Mouse (Mus musculus) heart, adult 11 months (tissue): ENCODE measurements around the gene Kctd3.
A peak's percentile ranks its signal among the peaks of the same experiment; 100 is the strongest.
"Not testable (repeated sequence)": the region's sequence is repeated elsewhere in the genome, so short reads cannot be mapped to it uniquely, and the experiment has no call there.

Source experiments
- DNase-seq: peaks from one replicate; pipeline ENCODE4 v3.0.0; 2022

Gene Kctd3

DNA sequence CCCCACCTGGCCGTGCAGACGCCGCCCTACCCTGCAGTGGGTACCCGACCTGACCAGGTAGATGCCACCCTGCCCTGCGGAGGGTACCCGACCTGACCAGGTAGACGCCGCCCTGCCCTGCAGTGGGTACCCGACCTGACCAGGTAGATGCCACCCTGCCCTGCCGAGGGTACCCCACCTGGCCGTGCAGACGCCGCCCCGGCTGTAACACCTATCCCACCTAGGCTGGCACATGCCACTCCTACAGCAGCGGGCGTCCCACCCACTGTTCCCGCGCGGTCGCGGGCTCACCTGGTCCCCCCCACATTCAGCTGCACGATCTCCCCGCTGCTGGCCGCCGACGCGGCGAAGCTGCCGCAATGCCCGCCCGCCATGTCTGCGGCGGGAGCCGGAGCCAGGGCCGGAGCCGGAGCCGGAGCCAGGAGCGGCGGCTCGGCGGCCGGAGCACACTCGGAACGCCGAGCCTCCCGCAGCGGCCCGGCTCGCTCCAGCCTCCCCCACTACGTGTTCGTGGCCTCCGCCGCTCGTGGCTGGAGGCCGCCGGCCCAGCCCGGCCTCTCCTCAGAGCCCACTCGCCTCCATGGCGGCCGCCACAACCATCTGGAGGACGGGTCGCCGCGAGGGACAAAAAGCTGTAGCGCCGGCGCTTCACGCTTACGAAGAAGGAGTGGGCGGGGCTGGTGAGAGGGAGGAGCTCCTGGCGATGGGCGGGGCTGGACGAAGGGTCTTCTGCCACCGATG lies at the start of gene Kctd3:
Gene Kctd3, minus strand, starts transcription at position 603 of the 741 bp plus-strand sequence.
- DNase-seq: peak; percentile 99

GRCm38 (mm10) chr1:189057425-189057824 lies 49.8 kb upstream of the Kctd3 start:
- DNase-seq: no peak

DNA sequence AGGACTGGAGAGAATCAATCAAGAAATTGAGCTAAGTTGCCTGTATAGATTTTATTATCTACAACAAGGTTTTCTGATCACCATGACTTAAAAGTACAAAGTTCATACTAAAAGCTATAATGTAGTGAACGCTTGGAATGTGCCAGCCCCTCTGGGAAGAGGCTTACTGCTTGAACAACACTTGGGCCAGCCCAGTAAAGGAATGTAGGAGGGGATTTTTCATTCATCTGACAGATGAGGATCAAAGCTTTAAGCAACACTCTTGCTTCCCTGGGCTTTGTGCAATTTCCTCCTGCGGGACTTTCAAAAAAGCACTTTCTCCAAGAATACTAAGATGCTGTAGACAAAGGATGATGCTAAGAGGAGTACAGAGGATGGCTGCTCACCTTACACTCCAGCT lies 48.3 kb upstream of the Kctd3 start:
- no peak for DNase-seq

- peak; percentile 28 for DNase-seq
Observed at GRCm38 (mm10) chr1:189054941-189055551, 47.4 kb upstream of the Kctd3 start.

DNA sequence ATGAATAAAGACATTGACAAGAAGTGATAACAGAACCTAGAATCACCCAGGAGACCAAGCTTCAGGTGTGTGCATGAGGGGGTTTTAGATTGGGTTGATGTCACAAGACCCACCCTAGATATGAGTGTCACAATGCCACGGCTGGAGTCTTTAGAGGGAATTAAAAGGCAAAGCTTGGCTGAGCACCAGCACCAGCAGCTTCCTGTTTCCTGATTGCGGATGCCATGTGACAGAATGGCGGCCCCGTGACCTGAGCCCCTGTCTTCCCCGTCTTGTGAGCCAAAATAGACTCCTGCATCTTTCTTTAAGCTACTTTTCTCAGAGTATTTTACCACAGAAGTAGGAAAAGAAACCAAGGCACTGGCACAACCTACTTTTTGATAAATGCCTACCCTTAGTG lies 46.5 kb upstream of the Kctd3 start:
- peak; percentile 85 for DNase-seq

GRCm38 (mm10) chr1:189052189-189052588 lies 44.5 kb upstream of the Kctd3 start:
- peak; percentile 65 for DNase-seq

DNA sequence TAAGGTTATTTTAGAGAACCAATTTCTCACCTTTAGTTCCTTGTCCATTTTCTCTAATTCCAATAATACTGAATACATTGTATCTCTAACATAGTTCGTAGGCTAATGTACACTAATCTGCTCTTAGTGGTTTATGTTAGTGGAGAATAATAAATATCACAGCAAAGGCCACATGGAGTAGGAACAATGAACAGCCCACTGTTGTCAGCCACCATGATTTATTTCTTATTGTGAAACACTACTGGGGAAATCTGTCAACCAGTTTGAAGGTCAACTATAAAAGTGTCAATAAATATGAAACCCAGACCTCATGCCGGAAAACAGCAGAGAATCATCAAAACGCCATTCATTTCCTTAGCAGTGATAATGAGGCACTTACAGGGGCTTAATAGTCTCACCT lies 42.5 kb upstream of the Kctd3 start:
- DNase-seq: no peak

DNA sequence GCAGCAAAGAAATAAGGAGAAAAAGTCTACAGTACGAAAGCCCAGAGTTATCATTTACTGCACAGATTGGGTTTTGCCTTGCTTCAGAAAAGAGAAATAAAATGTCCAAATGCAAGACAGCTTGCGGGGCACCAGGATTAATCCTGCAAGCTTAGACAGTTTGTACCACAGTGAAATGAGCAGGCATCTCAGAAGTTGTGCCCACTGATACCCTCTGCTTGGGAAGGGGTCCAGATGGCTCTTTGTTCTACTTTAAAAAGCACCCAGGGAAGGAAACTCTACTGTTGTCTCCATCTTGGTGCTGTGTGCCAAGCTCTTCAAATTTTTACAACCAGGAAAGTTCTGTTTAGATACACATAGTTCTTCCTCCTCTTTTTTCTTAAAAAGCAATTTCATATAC lies 40.7 kb upstream of the Kctd3 start:
- no peak for DNase-seq

DNA sequence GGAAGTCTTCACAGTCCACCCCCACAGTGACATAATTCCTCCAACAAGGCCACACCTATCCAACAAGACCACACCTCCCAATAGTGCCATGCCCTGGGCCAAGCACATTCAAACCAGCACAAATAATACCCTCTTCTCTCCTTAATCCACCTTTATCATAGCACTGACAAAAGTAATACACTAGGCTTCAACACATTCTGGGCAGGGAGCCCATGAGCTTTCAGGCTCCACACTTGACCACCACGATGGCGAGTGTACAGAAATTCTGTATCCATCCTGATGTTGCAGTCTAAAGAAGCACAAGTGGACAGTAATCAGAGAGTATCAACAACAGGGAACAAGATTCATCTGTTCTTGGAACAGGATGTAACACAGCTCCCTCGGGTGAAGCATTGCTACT lies 40.3 kb upstream of the Kctd3 start:
- DNase-seq: peak; percentile 63

GRCm38 (mm10) chr1:189046831-189047230 lies 39.2 kb upstream of the Kctd3 start:
- peak; percentile 88 for DNase-seq

GRCm38 (mm10) chr1:189046301-189046700 lies 38.7 kb upstream of the Kctd3 start:
- DNase-seq: no peak

DNA sequence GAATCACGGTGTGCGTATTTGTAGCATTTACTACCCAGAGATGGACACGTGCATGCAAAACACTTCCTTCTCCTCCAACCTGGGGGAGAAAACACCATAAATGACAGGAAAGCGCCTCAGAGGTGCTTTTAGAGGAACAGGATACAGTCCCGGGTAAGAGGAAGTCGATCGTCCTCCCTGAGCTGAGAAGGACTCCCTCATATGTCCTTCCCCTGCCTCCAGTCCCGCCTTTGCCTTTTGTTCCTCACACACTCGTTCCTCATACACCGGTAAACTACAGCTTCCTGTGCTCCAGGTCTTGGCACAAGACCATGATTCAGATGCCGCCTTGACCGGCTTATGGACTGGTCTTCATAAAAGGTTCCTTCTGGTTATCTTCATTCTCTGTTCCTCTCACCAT lies 33.6 kb upstream of the Kctd3 start:
- DNase-seq: peak; percentile 97

DNA sequence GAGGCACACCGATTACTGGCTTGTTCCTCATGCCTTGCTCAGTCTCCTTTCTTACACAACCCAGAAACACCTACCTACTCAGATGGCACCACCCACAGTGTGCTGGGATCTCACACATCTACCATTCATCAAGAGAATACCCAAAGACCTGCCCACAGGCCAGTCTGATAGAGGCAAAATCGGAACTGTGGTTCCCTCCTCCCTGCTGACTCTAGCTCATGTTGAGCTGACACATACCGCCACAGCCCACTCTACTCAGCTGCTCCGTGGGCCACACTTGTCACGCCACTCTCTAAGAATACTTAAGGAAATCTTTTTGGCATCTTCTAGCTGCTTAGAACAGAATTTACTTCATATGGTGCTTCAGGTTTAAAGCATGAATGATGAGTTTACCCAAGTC lies 31.7 kb upstream of the Kctd3 start:
- DNase-seq: no peak

- not testable (repeated sequence) for DNase-seq
Observed at GRCm38 (mm10) chr1:189032817-189033216, 25.2 kb upstream of the Kctd3 start.

GRCm38 (mm10) chr1:189030975-189031374 lies 23.3 kb upstream of the Kctd3 start:
- DNase-seq: peak; percentile 57

GRCm38 (mm10) chr1:189028267-189028666 lies 20.6 kb upstream of the Kctd3 start:
- no peak for DNase-seq

- DNase-seq: no peak
Observed at GRCm38 (mm10) chr1:189026885-189027284, 19.2 kb upstream of the Kctd3 start.

DNA sequence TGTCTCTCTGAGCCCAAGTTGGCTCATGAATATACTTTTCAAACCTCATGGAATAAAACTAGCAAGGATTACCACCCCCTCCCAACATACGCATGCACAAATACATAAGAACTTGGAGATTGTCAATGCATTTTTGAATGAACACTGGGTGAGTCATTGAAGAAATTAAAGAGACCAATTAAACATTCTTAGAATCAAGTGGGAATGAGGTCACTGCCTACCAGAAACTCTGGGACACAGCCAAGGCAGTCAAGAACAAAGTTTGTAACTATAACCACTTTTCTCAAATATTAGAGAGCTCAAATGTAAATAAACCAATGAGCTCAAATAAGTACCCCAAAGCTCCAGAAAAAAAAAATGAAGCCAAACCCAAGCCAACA lies 16.1 kb upstream of the Kctd3 start:
- no peak for DNase-seq

DNA sequence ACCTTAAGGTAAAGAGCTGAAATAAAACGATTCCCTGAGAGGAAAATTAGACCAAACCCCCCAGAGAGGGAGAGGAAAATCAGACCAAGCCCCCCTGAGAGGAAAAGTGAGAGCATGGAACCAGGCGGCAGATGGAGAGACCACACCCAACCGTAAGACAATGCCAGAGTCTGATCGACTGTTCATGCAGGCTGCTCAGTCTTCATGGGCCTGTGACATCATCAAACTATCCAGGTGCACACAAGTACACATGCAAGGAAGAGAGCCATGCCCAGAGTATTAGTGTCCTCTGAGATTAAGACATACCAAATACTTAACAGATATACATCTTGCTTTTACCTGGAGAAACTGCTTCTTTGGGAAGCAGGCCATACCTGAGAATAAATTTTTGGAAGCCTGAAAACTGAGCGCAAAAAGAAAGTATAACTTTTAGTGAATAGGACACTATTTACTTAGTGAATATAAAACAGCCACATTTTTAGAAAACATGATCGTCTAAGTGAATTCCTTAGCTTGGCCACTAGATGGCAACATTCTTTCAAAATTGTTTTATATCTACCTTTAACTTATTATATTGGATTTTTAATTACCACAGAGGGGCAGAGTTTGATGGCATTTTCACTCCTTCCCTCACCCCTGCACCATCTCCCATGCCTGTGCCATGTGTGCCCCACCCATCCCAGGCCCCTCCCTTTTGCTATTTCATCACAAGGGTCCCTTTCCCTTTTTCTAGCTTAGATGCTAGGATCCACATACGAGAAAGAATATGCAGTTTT lies 15.5 kb upstream of the Kctd3 start:
- peak; percentile 66 for DNase-seq

- DNase-seq: no peak
Observed at GRCm38 (mm10) chr1:189015372-189015771, 7.7 kb upstream of the Kctd3 start.

GRCm38 (mm10) chr1:189013587-189013921 lies 5.9 kb upstream of the Kctd3 start:
- no peak for DNase-seq

DNA sequence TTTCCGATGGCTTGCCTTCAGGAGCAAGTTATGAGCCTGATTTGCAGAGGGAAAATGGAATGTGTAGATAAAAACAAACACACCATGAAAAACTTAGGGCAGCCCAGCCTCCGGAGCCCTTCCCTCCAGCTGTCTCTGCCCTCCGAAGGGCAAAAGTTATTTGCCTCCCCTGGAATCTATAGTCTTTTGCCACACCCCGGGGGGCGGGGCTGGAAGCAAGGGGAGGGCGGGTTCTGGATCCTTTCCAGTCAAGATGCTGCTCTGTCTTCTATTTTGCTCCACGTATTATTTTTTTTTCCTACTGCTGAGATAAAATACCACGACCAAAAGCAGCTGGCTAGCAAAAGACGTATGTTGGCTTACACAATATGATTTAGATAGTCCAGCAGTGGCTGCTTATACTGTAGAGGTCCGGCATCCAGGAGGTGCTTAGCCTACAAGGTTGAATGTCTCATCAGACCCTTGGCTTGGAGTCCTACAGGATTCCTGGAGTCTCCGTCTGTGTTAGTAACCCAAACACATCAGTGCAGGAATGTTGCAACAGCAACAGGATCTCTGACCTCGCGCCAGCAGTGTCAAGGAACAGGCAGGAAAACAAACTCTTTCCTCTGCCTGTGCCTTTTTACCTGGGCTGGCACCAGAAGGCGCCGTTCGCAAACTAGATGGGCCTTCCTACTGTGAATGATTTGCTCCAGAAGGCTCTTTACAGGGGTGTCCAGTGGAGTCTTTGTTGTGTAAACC lies 5.4 kb upstream of the Kctd3 start:
- DNase-seq: peak; percentile 68

GRCm38 (mm10) chr1:189010671-189011070 lies 3.0 kb upstream of the Kctd3 start:
- DNase-seq: no peak

- DNase-seq: no peak
Observed at GRCm38 (mm10) chr1:189007980-189008324, 311 bp upstream of the Kctd3 start.
